Mouse (Mus musculus): ENCODE results near the gene Prdx2.

GRCm38 (mm10) chr8:84968650-84969049 lies 737 bp upstream of the Prdx2 start:
- TF ChIP-seq CTCF (IDR thresholded peaks at IDR 0.05; ENCODE audit: control insufficient read depth, insufficient read depth, low read length) (no peak), POLR2A (IDR thresholded peaks at IDR 0.05; ENCODE audit: borderline replicate concordance, control insufficient read depth, low read depth, low read length) (no peak)

Data from bone marrow, adult 2 months (tissue).